Mouse (Mus musculus) thymus, adult 2 months (tissue): ENCODE data around the gene Dnal1.

Experiments
- CTCF ChIP-seq: fragments of 200-500 bp; IDR thresholded peaks from 2 replicates; pipeline ENCODE4 v1.5.1; 2012; ENCODE audit warnings: mild to moderate bottlenecking, control low read depth, low read length, moderate library complexity, borderline replicate concordance; ENCODE audit not compliant: control insufficient read depth, poor library complexity, insufficient read depth; ENCODE audit errors: extremely low read depth
- POLR2A ChIP-seq: fragments of 200-500 bp; IDR thresholded peaks from 2 replicates; pipeline ENCODE4 v1.6.1; 2012; ENCODE audit warnings: mild to moderate bottlenecking, low read length, control low read depth, moderate library complexity; ENCODE audit not compliant: control insufficient read depth, poor library complexity, insufficient read depth; ENCODE audit errors: extremely low read depth

GRCm38 (mm10) chr12:84129931-84130330, 15.8 kb downstream of the Dnal1 start:
- TF ChIP-seq CTCF (no peak), POLR2A (no peak)
